Mouse (Mus musculus): ENCODE results near the gene Gm20449. TPM values are rescaled to one million over a fixed set of nuclear protein-coding genes. Genes with fewer than 3 reads are reported as not detected.
A peak's percentile ranks its signal among the peaks of the same experiment; 100 is the strongest.
"Not testable (repeated sequence)": the region's sequence is repeated elsewhere in the genome, so short reads cannot be mapped to it uniquely, and the experiment has no call there.

Gm20449 gene
- polyA plus RNA-seq, 1 experiment from 2014 or later, result 0.08 TPM

GRCm38 (mm10) chr7:41451864-41452263 lies 47.4 kb downstream of the Gm20449 start:
- H3K4me1 ChIP-seq (replicated peaks; ENCODE audit: control insufficient read depth, insufficient read depth, low read length), result no peaks in the 10 kb centered on the region
- no peak overlapping the region for H3K9ac ChIP-seq (ENCODE audit: low read length)
- no peak overlapping the region for H3K27ac ChIP-seq (ENCODE audit: low read depth)
- H3K4me3 ChIP-seq (ENCODE audit: low read depth, low read length), result no peak overlapping the region
- no peak for ATAC-seq (replicated peaks; ENCODE audit: low FRiP score, low TSS enrichment, low read depth)
- H3K9me3 ChIP-seq (ENCODE audit: control insufficient read depth, low read length), result no peaks in the 10 kb centered on the region
- 4% methylated on average over 10 of the region's 10 CpGs for WGBS
- no peak for DNase-seq (ENCODE audit: low spot score)
- no peaks in the 10 kb centered on the region for H3K27me3 ChIP-seq (replicated peaks; ENCODE audit: control insufficient read depth, insufficient read depth, low read length)
- H3K4me2 ChIP-seq (ENCODE audit: low read length), result no peak overlapping the region
- H3K36me3 ChIP-seq (ENCODE audit: control insufficient read depth, insufficient read depth, low read length), result no peaks in the 10 kb centered on the region

GRCm38 (mm10) chr7:41448596-41448995 lies 50.6 kb downstream of the Gm20449 start, which contains the start of gene Vmn2r57:
Gene Vmn2r57, minus strand, starts transcription at chr7:41448696.
- H3K4me2 ChIP-seq (ENCODE audit: low read length); H3K4me1 ChIP-seq (replicated peaks; ENCODE audit: control insufficient read depth, insufficient read depth, low read length); DNase-seq (ENCODE audit: low spot score); H3K9me3 ChIP-seq (ENCODE audit: control insufficient read depth, low read length); H3K9ac ChIP-seq (ENCODE audit: low read length); H3K27me3 ChIP-seq (replicated peaks; ENCODE audit: control insufficient read depth, insufficient read depth, low read length); H3K4me3 ChIP-seq (ENCODE audit: low read depth, low read length); H3K27ac ChIP-seq (ENCODE audit: low read depth); ATAC-seq (replicated peaks; ENCODE audit: low FRiP score, low TSS enrichment, low read depth); H3K36me3 ChIP-seq (ENCODE audit: control insufficient read depth, insufficient read depth, low read length): not testable (repeated sequence)
- 56% methylated on average over 1 of the region's 1 CpGs for WGBS

GRCm38 (mm10) chr7:41394130-41394529 lies 105.1 kb downstream of the Gm20449 start:
- WGBS, result 69% methylated on average over 4 of the region's 4 CpGs
- ATAC-seq (replicated peaks; ENCODE audit: low FRiP score, low TSS enrichment, low read depth) (0 out of 2 replicates have a peak, but pooled peaks have one; percentile 35), DNase-seq (ENCODE audit: low spot score) (no peak)
- Histone ChIP-seq H3K36me3 (ENCODE audit: control insufficient read depth, insufficient read depth, low read length) (no peaks in the 10 kb centered on the region), H3K4me3 (ENCODE audit: low read depth, low read length) (no peak overlapping the region), H3K27me3 (replicated peaks; ENCODE audit: control insufficient read depth, insufficient read depth, low read length) (no peaks in the 10 kb centered on the region), H3K4me2 (ENCODE audit: low read length) (no peak overlapping the region), H3K9me3 (ENCODE audit: control insufficient read depth, low read length) (no peaks in the 10 kb centered on the region), H3K4me1 (replicated peaks; ENCODE audit: control insufficient read depth, insufficient read depth, low read length) (no peaks in the 10 kb centered on the region), H3K9ac (ENCODE audit: low read length) (no peak overlapping the region), H3K27ac (ENCODE audit: low read depth) (no peak overlapping the region)

- no peaks in the 10 kb centered on the region for H3K4me1 ChIP-seq (replicated peaks; ENCODE audit: control insufficient read depth, insufficient read depth, low read length)
These were observed 105.9 kb downstream of the Gm20449 start, which contains the start of gene AI987944 for GRCm38 (mm10) chr7:41393048-41393971. Gene AI987944, minus strand, starts transcription at chr7:41393379.

More at GRCm38 (mm10) chr7:41393048-41393971, 105.9 kb downstream of the Gm20449 start, which contains the start of gene AI987944:
- Histone ChIP-seq H3K9me3 (ENCODE audit: control insufficient read depth, low read length) (no peaks in the 10 kb centered on the region), H3K9ac (ENCODE audit: low read length) (peak within 1 kb of the TSS; percentile 48), H3K36me3 (ENCODE audit: control insufficient read depth, insufficient read depth, low read length) (no peaks in the 10 kb centered on the region), H3K27me3 (replicated peaks; ENCODE audit: control insufficient read depth, insufficient read depth, low read length) (no peaks in the 10 kb centered on the region), H3K27ac (ENCODE audit: low read depth) (peak within 1 kb of the TSS; percentile 70; the same call in 1 of the 2 replicates), H3K4me3 (ENCODE audit: low read depth, low read length) (peak within 1 kb of the TSS; percentile 68), H3K4me2 (ENCODE audit: low read length) (peak within 1 kb of the TSS; percentile 62)
- ATAC-seq (replicated peaks; ENCODE audit: low FRiP score, low TSS enrichment, low read depth) (peak; percentile 100), DNase-seq (ENCODE audit: low spot score) (peak; percentile 91)
- WGBS, result under 1% methylated on average over 25 of the region's 25 CpGs

Other genes starting within 250 kb of the Gm20449 start
- gene AI987944, start 106.0 kb downstream of the Gm20449 start, polyA plus RNA-seq (2014; fragmentation: Nextera tagmentation; extraction: Ambion mirVana), result 10.9 and 12.1 TPM in 2 replicates
- gene Vmn2r57, start 50.7 kb downstream of the Gm20449 start, polyA plus RNA-seq (2014; fragmentation: Nextera tagmentation; extraction: Ambion mirVana), result 0.14 and 0.35 TPM in 2 replicates
- 10.1 and 10.9 TPM in 2 replicates for gene AW146154, start 473 bp upstream of the Gm20449 start, polyA plus RNA-seq (2014; fragmentation: Nextera tagmentation; extraction: Ambion mirVana)
- not detected in 2 replicates for gene Gm6871, start 74.2 kb upstream of the Gm20449 start, polyA plus RNA-seq (2014; fragmentation: Nextera tagmentation; extraction: Ambion mirVana)
- 15.4 and 16.4 TPM in 2 replicates for gene 2610021A01Rik, start 99.8 kb upstream of the Gm20449 start, polyA plus RNA-seq (2014; fragmentation: Nextera tagmentation; extraction: Ambion mirVana)
- 10.4 and 13.1 TPM in 2 replicates for gene Zfp788, start 133.8 kb upstream of the Gm20449 start, polyA plus RNA-seq (2014; fragmentation: Nextera tagmentation; extraction: Ambion mirVana)